Mouse (Mus musculus): ENCODE results near the gene Cemip2.

DNA sequence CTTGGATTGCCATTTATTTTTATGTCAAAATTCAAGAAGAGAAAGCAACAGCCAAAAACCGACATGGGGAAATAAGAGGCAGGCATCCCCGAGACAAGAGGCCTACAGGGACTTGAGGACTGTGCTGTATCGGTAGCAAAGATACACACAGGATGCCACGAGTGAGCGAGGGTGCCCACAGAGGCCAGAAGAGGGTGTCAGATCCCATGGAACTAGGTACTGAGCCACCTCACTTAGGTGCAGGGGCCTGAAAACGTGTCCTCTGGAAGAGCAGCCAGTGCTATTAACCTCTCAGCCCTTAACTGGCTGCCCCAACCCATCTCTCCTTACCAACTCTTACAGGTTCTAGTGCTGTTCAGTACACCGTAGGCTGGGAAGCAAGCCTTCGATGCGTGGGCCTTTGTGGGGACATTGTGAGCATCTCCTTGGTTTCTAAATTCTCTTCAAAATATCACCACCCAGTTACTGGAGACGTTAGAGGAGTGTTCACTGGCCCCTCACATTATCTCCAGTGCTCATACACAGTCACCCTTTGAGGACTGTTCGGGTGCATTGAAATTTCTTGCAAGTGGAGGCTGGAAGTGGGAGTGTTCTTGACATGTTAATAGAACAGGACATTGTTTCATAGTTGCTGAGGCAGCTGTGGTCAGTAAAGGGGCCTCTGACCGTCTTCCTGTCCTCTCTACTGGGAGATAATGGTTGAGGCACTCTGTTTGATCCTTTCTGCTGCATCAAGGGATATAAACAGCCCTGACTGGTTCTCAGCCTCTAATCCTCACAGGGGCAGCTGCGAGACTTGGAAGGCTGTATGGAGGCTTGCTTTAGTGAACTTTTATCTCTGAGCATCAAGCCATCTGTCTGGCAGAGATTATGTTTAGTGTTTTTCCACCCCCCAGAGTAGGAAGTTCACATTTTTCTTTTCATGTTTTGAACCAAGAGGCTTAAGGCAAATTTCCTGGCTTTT, 21.6 kb downstream of the Cemip2 start:
- TF ChIP-seq POLR2A (IDR thresholded peaks at IDR 0.05; ENCODE audit: control insufficient read depth, low read depth, low read length) (no peak), CTCF (IDR thresholded peaks at IDR 0.05; ENCODE audit: control insufficient read depth, insufficient read depth, insufficient replicate concordance, low read depth, low read length) (no peak)
